Mouse (Mus musculus) CH12.LX (cell line): ENCODE data around the gene Pak2. TPM values are rescaled to one million over a fixed set of nuclear protein-coding genes. Genes with fewer than 3 reads are reported as not detected.
A peak's percentile ranks its signal among the peaks of the same experiment; 100 is the strongest.

ENCODE experiments used
- DNase-seq: peaks from one replicate; pipeline ENCODE4 v3.0.0-alpha.2; 2013; ENCODE audit errors: extremely low read depth
- H3K27ac ChIP-seq: 2 replicates; pipeline ENCODE4 v1.5.1; 2012; ENCODE audit warnings: low read depth, mild to moderate bottlenecking, control low read depth, moderate library complexity; ENCODE audit not compliant: insufficient read depth
- H3K27me3 ChIP-seq: replicated peaks from 2 replicates; pipeline ENCODE3; 2012; ENCODE audit warnings: inconsistent platforms
- H3K36me3 ChIP-seq, 2 experiments: replicated peaks in 1 of 2; 2 replicates each; pipeline versions ENCODE3 to v1.6.1; 2012; ENCODE audit warnings: inconsistent platforms in 1 of 2, low read length in 1 of 2, mild to moderate bottlenecking in 1 of 2, mixed read lengths in 1 of 2, moderate library complexity in 1 of 2; ENCODE audit not compliant: control insufficient read depth in 1 of 2, insufficient read depth in 1 of 2
- H3K4me1 ChIP-seq, 2 experiments: 2 replicates each; pipeline ENCODE4 v1.6.1; 2012; ENCODE audit warnings: inconsistent platforms in 1 of 2, moderate library complexity in 1 of 2; ENCODE audit not compliant: insufficient read depth in 2 of 2, control insufficient read depth in 1 of 2
- H3K4me2 ChIP-seq: 2 replicates; pipeline ENCODE4 v1.6.1; 2012; ENCODE audit warnings: low read depth, mild to moderate bottlenecking, control low read depth; ENCODE audit not compliant: poor library complexity, insufficient read depth, severe bottlenecking
- H3K4me3 ChIP-seq, 3 experiments: fragments of 150-350 bp in 1 of 3; sonication (generic) in 1 of 3; replicated peaks in 1 of 3; 2 replicates each; pipeline versions ENCODE3 to v1.5.1; 2011 to 2012; ENCODE audit warnings: low read depth in 2 of 3, low read length in 2 of 3, mild to moderate bottlenecking in 2 of 3, moderate library complexity in 2 of 3, control low read depth in 1 of 3, improper control_type of control experiment in 1 of 3, inconsistent platforms in 1 of 3, mixed read lengths in 1 of 3; ENCODE audit not compliant: poor library complexity in 1 of 3
- H3K79me2 ChIP-seq: replicated peaks from 2 replicates; pipeline ENCODE4 v1.6.1; 2012; ENCODE audit warnings: mild to moderate bottlenecking, moderate library complexity; ENCODE audit not compliant: control insufficient read depth, poor library complexity, insufficient read depth, severe bottlenecking; ENCODE audit errors: extremely low read depth
- H3K9ac ChIP-seq: 2 replicates; pipeline ENCODE4 v1.6.1; 2012; ENCODE audit warnings: low read depth, mild to moderate bottlenecking, control low read depth, moderate library complexity; ENCODE audit not compliant: insufficient read depth
- H3K9me3 ChIP-seq: replicated peaks from 2 replicates; pipeline ENCODE3; 2012; ENCODE audit warnings: low read length, inconsistent platforms, mixed read lengths
- CHD1 ChIP-seq: IDR thresholded peaks from 2 replicates; pipeline ENCODE4 v1.6.1; 2012; ENCODE audit warnings: low read depth, low read length, improper control_type of control experiment, inconsistent platforms
- CHD2 ChIP-seq: IDR thresholded peaks from 2 replicates; pipeline ENCODE4 v1.6.1; 2011; ENCODE audit warnings: low read length, improper control_type of control experiment
- CTCF ChIP-seq, 2 experiments: IDR thresholded peaks in 1 of 2; conservative IDR thresholded peaks in 1 of 2; 2 replicates each; pipeline ENCODE4 v1.5.1; 2011 to 2012; ENCODE audit warnings: low read depth in 2 of 2, low read length in 2 of 2, improper control_type of control experiment in 1 of 2, inconsistent platforms in 1 of 2, mild to moderate bottlenecking in 1 of 2, moderate library complexity in 1 of 2
- E2F4 ChIP-seq: IDR thresholded peaks from 2 replicates; pipeline ENCODE4 v1.6.1; 2011; ENCODE audit warnings: low read depth, low read length, improper control_type of control experiment; ENCODE audit not compliant: insufficient replicate concordance
- EP300 ChIP-seq: IDR thresholded peaks from 2 replicates; pipeline ENCODE4 v1.6.1; 2011; ENCODE audit warnings: low read length, improper control_type of control experiment
- GABPA ChIP-seq: IDR thresholded peaks from 2 replicates; pipeline ENCODE4 v1.6.1; 2012; ENCODE audit warnings: low read depth, low read length, improper control_type of control experiment, inconsistent platforms; ENCODE audit not compliant: insufficient replicate concordance
- HCFC1 ChIP-seq: IDR thresholded peaks from 2 replicates; pipeline ENCODE4 v1.6.1; 2012; ENCODE audit warnings: low read depth, mild to moderate bottlenecking, inconsistent platforms, low read length, improper control_type of control experiment
- JUN ChIP-seq: IDR thresholded peaks from 2 replicates; pipeline ENCODE4 v1.6.1; 2011; ENCODE audit warnings: low read depth, mild to moderate bottlenecking, low read length, improper control_type of control experiment, moderate library complexity; ENCODE audit not compliant: insufficient read depth
- JUND ChIP-seq: conservative IDR thresholded peaks from 2 replicates; pipeline ENCODE4 v1.6.1; 2011; ENCODE audit warnings: low read depth, low read length, improper control_type of control experiment
- KAT2A ChIP-seq: IDR thresholded peaks from 2 replicates; pipeline ENCODE4 v1.6.1; 2012; ENCODE audit warnings: low read length, improper control_type of control experiment, inconsistent platforms; ENCODE audit not compliant: insufficient replicate concordance
- MAFK ChIP-seq: IDR thresholded peaks from 2 replicates; pipeline ENCODE4 v1.6.1; 2011; ENCODE audit warnings: low read length, improper control_type of control experiment; ENCODE audit not compliant: insufficient replicate concordance
- MAX ChIP-seq: IDR thresholded peaks from 2 replicates; pipeline ENCODE4 v1.6.1; 2011; ENCODE audit warnings: low read length, improper control_type of control experiment
- MAZ ChIP-seq: IDR thresholded peaks from 2 replicates; pipeline ENCODE4 v1.6.1; 2012; ENCODE audit warnings: low read depth, mild to moderate bottlenecking, inconsistent platforms, low read length, improper control_type of control experiment, moderate library complexity
- MEF2A ChIP-seq: IDR thresholded peaks from 2 replicates; pipeline ENCODE4 v1.6.1; 2014; ENCODE audit warnings: low read depth, mild to moderate bottlenecking, inconsistent platforms, low read length, improper control_type of control experiment, borderline replicate concordance
- MXI1 ChIP-seq: IDR thresholded peaks from 2 replicates; pipeline ENCODE4 v1.6.1; 2011; ENCODE audit warnings: mild to moderate bottlenecking, low read depth, low read length, improper control_type of control experiment
- MYC ChIP-seq: IDR thresholded peaks from 2 replicates; pipeline ENCODE4 v1.6.1; 2011; ENCODE audit warnings: low read depth, mild to moderate bottlenecking, improper control_type of control experiment, low read length
- NELFE ChIP-seq: IDR thresholded peaks from 2 replicates; pipeline ENCODE4 v1.6.1; 2011; ENCODE audit warnings: low read depth, low read length, improper control_type of control experiment
- NRF1 ChIP-seq: IDR thresholded peaks from 2 replicates; pipeline ENCODE4 v1.6.1; 2014; ENCODE audit warnings: low read depth, mild to moderate bottlenecking, inconsistent platforms, low read length, improper control_type of control experiment, moderate library complexity
- PAX5 ChIP-seq: IDR thresholded peaks from 2 replicates; pipeline ENCODE4 v1.6.1; 2012; ENCODE audit warnings: low read length, inconsistent platforms, mixed read lengths
- POLR2A ChIP-seq: IDR thresholded peaks from 2 replicates; pipeline ENCODE4 v1.6.1; 2011; ENCODE audit warnings: low read depth, mild to moderate bottlenecking, improper control_type of control experiment, low read length
- POLR2AphosphoS2 ChIP-seq: IDR thresholded peaks from 2 replicates; pipeline ENCODE4 v1.6.1; 2011; ENCODE audit warnings: low read depth, low read length, improper control_type of control experiment
- RAD21 ChIP-seq: IDR thresholded peaks from 2 replicates; pipeline ENCODE4 v1.6.1; 2011; ENCODE audit warnings: low read depth, mild to moderate bottlenecking, low read length, improper control_type of control experiment, moderate library complexity
- RCOR1 ChIP-seq: conservative IDR thresholded peaks from 2 replicates; pipeline ENCODE4 v1.6.1; 2012; ENCODE audit warnings: low read depth, mild to moderate bottlenecking, inconsistent platforms, low read length, improper control_type of control experiment
- SIN3A ChIP-seq: IDR thresholded peaks from 2 replicates; pipeline ENCODE4 v1.6.1; 2012; ENCODE audit warnings: low read length, improper control_type of control experiment, inconsistent platforms
- SMC3 ChIP-seq: IDR thresholded peaks from 2 replicates; pipeline ENCODE4 v1.6.1; 2011; ENCODE audit warnings: low read depth, low read length, improper control_type of control experiment
- TBP ChIP-seq: conservative IDR thresholded peaks from 2 replicates; pipeline ENCODE4 v1.6.1; 2011; ENCODE audit warnings: low read depth, low read length, improper control_type of control experiment
- TCF12 ChIP-seq: IDR thresholded peaks from 2 replicates; pipeline ENCODE4 v1.6.1; 2014; ENCODE audit warnings: low read depth, mild to moderate bottlenecking, inconsistent platforms, low read length, improper control_type of control experiment
- USF1 ChIP-seq: IDR thresholded peaks from 2 replicates; pipeline ENCODE4 v1.6.1; 2014; ENCODE audit warnings: low read depth, mild to moderate bottlenecking, inconsistent platforms, low read length, improper control_type of control experiment
- USF2 ChIP-seq: conservative IDR thresholded peaks from 2 replicates; pipeline ENCODE4 v1.6.1; 2011; ENCODE audit warnings: low read depth, low read length, improper control_type of control experiment
- ZC3H11A ChIP-seq: IDR thresholded peaks from 2 replicates; pipeline ENCODE4 v1.6.1; 2012; ENCODE audit warnings: low read depth, mild to moderate bottlenecking, inconsistent platforms, low read length, improper control_type of control experiment
- ZNF384 ChIP-seq: IDR thresholded peaks from 2 replicates; pipeline ENCODE4 v1.6.1; 2012; ENCODE audit warnings: low read depth, low read length, improper control_type of control experiment, inconsistent platforms
- dilution Hi-C: fragments of 300-500 bp; cut with MboI; formaldehyde crosslinking; loops from 2 replicates; pipeline ENCODE4 v1.14.3; 2020; ENCODE audit warnings: low sequenced_read_pairs; ENCODE audit not compliant: extremely low pct_unique_long_range_greater_than_20kb, extremely low pct_ligation_motif_present
- in situ Hi-C: fragments of 300-500 bp; cut with MboI; formaldehyde crosslinking; loops from 3 replicates; pipeline ENCODE4 v1.14.3; 2019; ENCODE audit warnings: low sequenced_read_pairs, low pct_ligation_motif_present, low pct_unique_long_range_greater_than_20kb, mixed read lengths
- polyA plus RNA-seq: library from polyadenylated mRNA; unstranded; fragments of >175 nt; gene quantifications from 2 replicates; pipeline ENCODE4 v1.2.1, GENCODE M21; 2012; ENCODE audit warnings: low read depth; ENCODE audit not compliant: insufficient read length
- total RNA-seq, 2 experiments: library from RNA; depleted of rRNA; stranded (reverse); fragments of 300-350 nt in 1 of 2; fragments of >200 nt in 1 of 2; gene quantifications; 2 replicates each; pipeline ENCODE4 v1.2.3; 2012 to 2014

Pak2 gene
- total and polyA plus RNA-seq, 3 experiments = 37.2 to 79.7 (median 73.1) TPM

DNA sequence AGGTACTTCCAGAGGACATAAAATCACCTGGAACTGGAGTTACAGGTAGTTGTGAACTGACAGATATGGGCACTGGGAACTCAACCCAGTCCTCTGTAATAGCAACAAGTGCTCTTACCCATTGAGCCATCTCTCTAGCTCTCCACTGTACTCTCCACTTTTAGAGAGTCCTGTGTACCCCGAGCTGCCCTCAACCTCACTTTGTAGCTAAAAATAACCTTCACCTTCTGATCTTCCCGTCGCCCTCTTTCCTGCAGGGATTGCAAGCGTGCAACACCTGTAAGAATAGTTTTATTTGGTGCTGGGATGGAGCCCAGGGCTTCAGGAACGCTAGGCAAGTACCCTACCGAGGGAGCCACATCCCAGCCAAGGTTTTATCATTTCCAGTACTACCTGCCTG, 36.6 kb upstream of the Pak2 start:
- no peaks in the 10 kb centered on the region for H3K36me3 ChIP-seq
- no peak overlapping the region for H3K9ac ChIP-seq
- H3K4me2 ChIP-seq = peak overlapping the region; percentile 46; the same call in 1 of the 2 replicates
- no peak overlapping the region for H3K4me3 ChIP-seq
- H3K27me3 ChIP-seq = no peaks in the 10 kb centered on the region
- DNase-seq = no peak
- no peaks in the 10 kb centered on the region for H3K79me2 ChIP-seq
- in situ Hi-C loops (no loop called here), dilution Hi-C loops (no loop called here)
- H3K4me1 ChIP-seq = peaks cover 4 to 44% of the 10 kb centered on the region in 2 experiments; a peak in 3 of 4 replicates
- no peaks in the 10 kb centered on the region for H3K9me3 ChIP-seq
- no peak overlapping the region for H3K27ac ChIP-seq
- TF ChIP-seq POLR2AphosphoS2 (no peak), SMC3 (no peak), ZC3H11A (no peak), GABPA (no peak)

GRCm38 (mm10) chr16:32114968-32115695, 36.0 kb upstream of the Pak2 start:
- peak; percentile 90 for DNase-seq
- no peak overlapping the region; the same call in 1 of the 2 replicates for H3K9ac ChIP-seq
- peaks cover 0 to 3% of the 10 kb centered on the region in 2 experiments for H3K36me3 ChIP-seq
- in situ Hi-C loops (loop anchor here (5.0 kb wide), 1 partner anchor 87 kb away; no protein-coding TSS in a partner anchor), dilution Hi-C loops (no loop called here)
- no peak overlapping the region for H3K27ac ChIP-seq
- peaks cover 4 to 44% of the 10 kb centered on the region in 2 experiments; a peak in 3 of 4 replicates for H3K4me1 ChIP-seq
- no peak overlapping the region for H3K4me3 ChIP-seq
- no peaks in the 10 kb centered on the region for H3K79me2 ChIP-seq
- no peaks in the 10 kb centered on the region for H3K27me3 ChIP-seq
- H3K9me3 ChIP-seq = no peaks in the 10 kb centered on the region
- peak overlapping the region; percentile 46; the same call in 1 of the 2 replicates for H3K4me2 ChIP-seq
- 0 out of 2 replicates have a peak, but pooled peaks have one; percentile 37 for TF ChIP-seq JUND
- 0 out of 2 replicates have a peak, but pooled peaks have one; percentile 33 for TF ChIP-seq NRF1
- peak; percentile 74; the same call in 1 of the 2 replicates for TF ChIP-seq SIN3A
- TF ChIP-seq TCF12 = peak; percentile 58; the same call in 1 of the 2 replicates
- TF ChIP-seq USF2 = no peak
- TF ChIP-seq E2F4 = peak; percentile 85; the same call in 1 of the 2 replicates
- no peak for TF ChIP-seq CHD1
- TF ChIP-seq MEF2A = peak; percentile 67; the same call in 1 of the 2 replicates
- peak; percentile 3; the same call in 1 of the 2 replicates for TF ChIP-seq EP300
- TF ChIP-seq JUN = no peak; the same call in 1 of the 2 replicates
- 0 out of 2 replicates have a peak, but pooled peaks have one; percentile 26 for TF ChIP-seq KAT2A
- no peak for TF ChIP-seq PAX5
- no peak for TF ChIP-seq USF1
- 0 out of 2 replicates have a peak, but pooled peaks have one; percentile 47 for TF ChIP-seq RCOR1
- 0 out of 2 replicates have a peak, but pooled peaks have one; percentile 41 for TF ChIP-seq POLR2A
- peak; percentile 100 for TF ChIP-seq RAD21
- TF ChIP-seq NELFE = peak; percentile 66; the same call in 1 of the 2 replicates
- no peak for TF ChIP-seq GABPA
- TF ChIP-seq MAX = peak; percentile 11; the same call in 1 of the 2 replicates
- TF ChIP-seq ZNF384 = peak; percentile 43
- no peak for TF ChIP-seq HCFC1
- peak; percentile 91 for TF ChIP-seq MAZ
- TF ChIP-seq MAFK = no peak
- TF ChIP-seq TBP = no peak
- TF ChIP-seq MXI1 = peak; percentile 74; the same call in 1 of the 2 replicates
- peak; percentile 92 to 99 for TF ChIP-seq CTCF (conservative IDR thresholded peaks at IDR 0.05 in 1 of 2, IDR thresholded peaks at IDR 0.05 in 1 of 2; ENCODE audit: low read depth in 2 of 2, low read length in 2 of 2)
- TF ChIP-seq CHD2 = peak; percentile 69
- peak; percentile 69; the same call in 1 of the 2 replicates for TF ChIP-seq MYC
